Mouse (Mus musculus) intestine, embryonic 15.5 days (tissue): Measurements from ENCODE around the gene 2410004B18Rik. TPM values are rescaled to one million over a fixed set of nuclear protein-coding genes. Genes with fewer than 3 reads are reported as not detected.
"Not testable (repeated sequence)": the region's sequence is repeated elsewhere in the genome, so short reads cannot be mapped to it uniquely, and the experiment has no call there.

ENCODE experiments used
- ATAC-seq: fragments of 200-750 bp; cut with Nextera tagmentation; 2 replicates; pipeline ENCODE4 v1.8.0; 2017; ENCODE audit warnings: moderate TSS enrichment, moderate library complexity
- H3K27ac ChIP-seq: fragments of 300-500 bp; sonication (generic); 2 replicates; pipeline ENCODE4 v1.5.1; 2015; ENCODE audit warnings: mild to moderate bottlenecking, inconsistent platforms
- H3K27me3 ChIP-seq: fragments of 300-500 bp; sonication (generic); replicated peaks from 2 replicates; pipeline ENCODE4 v1.6.1; 2015; ENCODE audit warnings: inconsistent platforms
- H3K36me3 ChIP-seq: fragments of 300-500 bp; sonication (generic); 2 replicates; pipeline ENCODE4 v1.6.1; 2015; ENCODE audit warnings: inconsistent platforms
- H3K4me1 ChIP-seq: fragments of 300-500 bp; sonication (generic); replicated peaks from 2 replicates; pipeline ENCODE4 v1.6.1; 2015; ENCODE audit warnings: inconsistent platforms
- H3K4me2 ChIP-seq: fragments of 300-500 bp; sonication (generic); replicated peaks from 2 replicates; pipeline ENCODE4 v1.6.1; 2015; ENCODE audit warnings: mild to moderate bottlenecking, inconsistent platforms
- H3K4me3 ChIP-seq: fragments of 300-500 bp; sonication (generic); replicated peaks from 2 replicates; pipeline ENCODE4 v1.5.1; 2015; ENCODE audit warnings: inconsistent platforms
- H3K9ac ChIP-seq: fragments of 300-500 bp; sonication (generic); 2 replicates; pipeline ENCODE4 v1.6.1; 2015; ENCODE audit warnings: inconsistent platforms
- H3K9me3 ChIP-seq: fragments of 300-500 bp; sonication (generic); 2 replicates; pipeline ENCODE4 v1.6.1; 2016; ENCODE audit warnings: inconsistent platforms
- WGBS: fragments of 180-500 bp; shearing (Covaris S2); methylation state at CpG from one replicate; pipeline ENCODE4 v1.1.7; 2015; 5-methylcytosine and 5-hydroxymethylcytosine counted together
- polyA plus RNA-seq: library from polyadenylated mRNA; unstranded; fragments of >200 nt; fragmentation: Nextera tagmentation; extraction: Ambion mirVana; gene quantifications from 2 replicates; pipeline ENCODE4 v1.2.1, GENCODE M21; 2015

2410004B18Rik gene
- polyA plus RNA-seq, 1 experiment from 2014 or later: 55.7 TPM

DNA sequence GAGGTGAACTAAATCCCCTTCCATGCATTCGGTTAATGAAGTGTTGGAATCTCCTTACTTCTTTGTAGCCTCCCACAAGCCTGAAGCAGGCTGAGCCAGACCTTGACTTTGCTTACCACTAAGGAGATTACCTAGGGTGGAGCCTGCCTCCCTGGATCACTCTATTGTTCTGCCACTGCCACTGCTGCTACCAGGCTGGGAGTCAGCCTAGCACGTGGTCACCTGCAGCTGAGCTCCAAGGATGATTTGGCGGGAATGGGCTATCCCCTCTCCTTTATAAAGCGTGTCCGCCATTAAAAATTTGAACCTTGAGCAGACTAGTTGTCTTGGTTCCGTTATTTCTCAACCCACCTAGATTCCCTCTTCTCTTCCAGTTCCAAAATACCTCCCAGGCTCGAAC, 23.9 kb upstream of the 2410004B18Rik start:
- not testable (repeated sequence) for H3K4me1 ChIP-seq, H3K9me3 ChIP-seq, H3K27ac ChIP-seq, H3K36me3 ChIP-seq, H3K27me3 ChIP-seq, H3K4me2 ChIP-seq, H3K4me3 ChIP-seq, H3K9ac ChIP-seq, ATAC-seq
- 79% methylated on average over 7 of the region's 7 CpGs for WGBS

DNA sequence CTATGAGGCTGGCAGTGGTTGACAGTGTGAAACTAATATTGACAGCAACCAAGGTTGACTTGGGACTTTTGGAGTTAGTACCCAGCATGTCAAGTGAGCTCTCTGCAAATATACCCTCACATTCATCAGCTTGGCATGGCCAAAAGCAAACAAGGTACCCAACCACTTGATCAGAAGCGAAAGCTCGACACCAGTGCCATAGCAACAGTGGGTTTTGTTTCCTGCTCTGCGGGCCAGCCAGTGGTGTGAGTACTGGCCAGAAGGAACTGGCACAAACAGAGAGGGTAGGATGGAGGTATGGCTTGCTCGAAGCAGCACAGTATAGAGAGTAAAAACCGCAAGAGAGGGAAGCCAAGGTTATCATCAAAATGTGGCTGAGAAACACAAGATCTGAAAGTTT, 21.4 kb upstream of the 2410004B18Rik start:
- Histone ChIP-seq H3K27ac (no peak overlapping the region), H3K4me2 (no peak overlapping the region), H3K9ac (no peak overlapping the region), H3K9me3 (no peaks in the 10 kb centered on the region), H3K27me3 (no peaks in the 10 kb centered on the region), H3K36me3 (no peaks in the 10 kb centered on the region), H3K4me3 (no peak overlapping the region), H3K4me1 (no peaks in the 10 kb centered on the region)
- WGBS: 87% methylated on average over 5 of the region's 5 CpGs
- no peak for ATAC-seq

DNA sequence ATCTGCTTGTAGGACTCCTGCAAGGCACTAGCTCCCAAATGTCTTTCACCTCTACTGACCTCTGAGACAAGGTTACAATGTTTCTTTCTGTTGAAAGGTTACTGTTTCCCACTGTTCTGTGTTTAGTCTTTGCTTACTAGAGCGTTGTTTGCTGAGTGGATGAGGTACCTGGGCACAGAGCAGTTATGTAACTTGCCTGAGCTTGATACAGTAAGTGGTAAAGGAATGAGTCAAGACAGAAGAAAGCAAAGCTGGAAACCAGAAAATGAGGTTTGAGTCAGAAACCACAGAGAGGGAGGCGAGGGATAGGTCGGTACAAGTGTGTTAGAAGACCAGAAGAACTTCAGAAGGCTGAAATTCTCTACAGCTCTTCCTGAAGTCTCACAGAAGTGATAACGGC, 21.0 kb upstream of the 2410004B18Rik start:
- no peak for ATAC-seq
- Histone ChIP-seq H3K4me1 (no peaks in the 10 kb centered on the region), H3K4me3 (no peak overlapping the region), H3K9me3 (no peaks in the 10 kb centered on the region), H3K27ac (no peak overlapping the region), H3K27me3 (no peaks in the 10 kb centered on the region), H3K36me3 (no peaks in the 10 kb centered on the region), H3K4me2 (no peak overlapping the region), H3K9ac (no peak overlapping the region)
- 83% methylated on average over 4 of the region's 4 CpGs for WGBS

DNA sequence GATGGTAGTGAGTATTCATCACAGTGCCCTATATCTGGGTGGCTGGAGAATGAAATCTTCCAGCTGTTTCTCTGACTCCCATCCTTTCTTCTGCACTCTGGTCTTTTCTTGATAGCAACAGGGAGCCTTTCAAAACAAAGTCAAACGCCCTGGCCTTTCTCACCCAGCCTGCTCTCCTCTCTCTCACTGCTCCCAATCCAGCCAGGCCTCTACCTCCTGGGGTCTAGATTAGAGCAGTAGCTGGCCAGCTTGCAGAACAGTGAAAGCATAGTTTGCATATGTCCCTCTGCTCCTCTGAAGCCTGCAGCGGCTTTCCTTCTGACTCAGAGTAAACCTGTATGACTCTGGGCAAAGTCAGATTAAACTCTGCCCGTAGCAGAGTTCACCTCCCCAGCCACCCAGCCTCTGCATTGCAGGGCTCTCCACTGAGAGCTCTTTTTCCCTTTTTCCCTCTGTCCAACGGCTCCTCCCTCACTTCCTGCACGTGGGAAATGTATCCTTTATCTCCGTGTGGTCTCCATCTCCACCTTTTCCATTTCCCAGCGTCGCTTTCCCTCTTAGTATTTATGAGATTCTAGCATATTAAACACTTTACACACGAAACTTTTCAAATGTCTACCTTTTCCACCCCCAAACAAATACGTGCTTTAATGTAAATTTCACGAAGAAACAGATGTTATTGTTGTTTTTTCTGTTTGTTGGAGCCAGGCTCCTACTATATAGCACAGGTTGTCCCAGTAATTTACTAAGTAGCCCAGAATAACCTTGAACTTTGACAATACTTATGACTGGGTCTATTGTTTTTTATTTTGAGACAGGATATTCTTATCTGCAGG, 15.6 kb upstream of the 2410004B18Rik start, which contains the start of gene Bcl10:
Gene Bcl10, plus strand, starts transcription at position 786 of the 836 bp plus-strand sequence.
- Histone ChIP-seq H3K4me2 (peak within 1 kb of the TSS; percentile 66), H3K9me3 (no peaks in the 10 kb centered on the region), H3K27me3 (no peaks in the 10 kb centered on the region), H3K4me3 (peak within 1 kb of the TSS; percentile 33), H3K4me1 (peaks cover 13% of the 10 kb centered on the region), H3K9ac (no peak within 1 kb of the TSS; the same call in 1 of the 2 replicates), H3K36me3 (no peaks in the 10 kb centered on the region), H3K27ac (peak within 1 kb of the TSS; percentile 81)
- ATAC-seq: no peak
- WGBS: 34% methylated on average over 11 of the region's 11 CpGs

DNA sequence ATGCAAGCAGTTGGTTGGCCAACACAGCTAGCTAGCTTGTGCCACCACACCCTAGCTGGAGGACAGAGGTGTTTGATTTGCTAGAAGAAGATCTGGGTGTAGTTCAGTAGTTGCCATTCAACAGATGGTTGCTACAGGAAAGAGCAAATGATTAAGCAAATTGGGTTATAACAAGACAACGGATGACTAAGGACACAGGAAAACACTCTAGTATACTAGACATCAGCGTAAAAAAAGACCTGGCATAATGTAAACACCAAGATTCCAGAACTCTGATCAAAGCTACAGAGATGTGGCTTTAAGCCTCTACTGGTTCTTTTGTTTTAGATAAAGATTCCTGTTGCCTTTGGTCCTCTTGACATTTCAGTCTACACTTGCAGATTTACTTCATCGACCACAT, 14.8 kb upstream of the 2410004B18Rik start:
- H3K9me3 ChIP-seq: no peaks in the 10 kb centered on the region
- no peak overlapping the region for H3K4me3 ChIP-seq
- no peak overlapping the region for H3K9ac ChIP-seq
- H3K4me2 ChIP-seq: no peak overlapping the region
- H3K27me3 ChIP-seq: no peaks in the 10 kb centered on the region
- no peak for ATAC-seq
- WGBS: 41% methylated on average over 3 of the region's 3 CpGs
- H3K36me3 ChIP-seq: 0 out of 2 replicates have a peak, but pooled peaks cover 5% of the 10 kb centered on the region
- H3K4me1 ChIP-seq: peaks cover 13% of the 10 kb centered on the region
- H3K27ac ChIP-seq: no peak overlapping the region

DNA sequence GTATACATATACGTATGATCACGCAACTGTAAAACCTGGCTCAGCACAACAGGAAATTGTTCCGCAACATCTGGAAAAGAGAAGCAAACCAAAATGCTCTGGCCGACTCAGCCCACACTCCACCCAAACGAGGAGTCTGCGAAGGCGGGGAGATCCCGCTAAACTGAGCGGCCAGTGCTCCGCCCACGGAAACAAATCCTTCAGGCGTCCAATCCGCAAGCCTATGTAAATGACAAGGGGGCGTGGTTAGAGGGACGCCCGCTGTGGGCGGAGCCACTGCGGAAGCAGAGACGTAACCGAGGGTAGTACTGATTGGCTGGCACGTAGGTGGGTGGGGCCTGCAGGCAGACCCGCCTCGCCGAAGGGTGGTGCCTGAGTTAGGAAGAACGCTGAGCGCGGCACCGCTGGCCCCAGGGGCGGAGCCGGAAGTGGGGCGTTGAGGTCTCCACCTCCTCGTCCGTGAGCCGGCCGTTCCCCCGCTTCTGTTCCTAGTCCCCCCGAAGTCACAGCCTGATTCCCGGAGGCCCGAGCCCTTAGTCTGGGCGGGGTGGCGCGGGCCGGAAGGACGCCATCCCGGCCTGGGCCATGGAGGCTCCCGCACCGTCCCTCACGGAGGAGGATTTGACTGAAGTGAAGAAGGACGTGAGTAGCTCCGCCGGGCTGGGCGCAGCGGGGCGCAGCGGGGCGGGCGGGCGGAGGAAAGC, 13.8 kb upstream of the 2410004B18Rik start:
- Histone ChIP-seq H3K9me3 (no peaks in the 10 kb centered on the region), H3K4me1 (peaks cover 13% of the 10 kb centered on the region), H3K4me2 (peak overlapping the region; percentile 66), H3K4me3 (peak overlapping the region; percentile 93), H3K27me3 (no peaks in the 10 kb centered on the region), H3K36me3 (0 out of 2 replicates have a peak, but pooled peaks cover 5% of the 10 kb centered on the region), H3K27ac (peak overlapping the region; percentile 92), H3K9ac (peak overlapping the region; percentile 89)
- WGBS: under 1% methylated on average over 58 of the region's 58 CpGs
- ATAC-seq: peak; percentile 100

DNA sequence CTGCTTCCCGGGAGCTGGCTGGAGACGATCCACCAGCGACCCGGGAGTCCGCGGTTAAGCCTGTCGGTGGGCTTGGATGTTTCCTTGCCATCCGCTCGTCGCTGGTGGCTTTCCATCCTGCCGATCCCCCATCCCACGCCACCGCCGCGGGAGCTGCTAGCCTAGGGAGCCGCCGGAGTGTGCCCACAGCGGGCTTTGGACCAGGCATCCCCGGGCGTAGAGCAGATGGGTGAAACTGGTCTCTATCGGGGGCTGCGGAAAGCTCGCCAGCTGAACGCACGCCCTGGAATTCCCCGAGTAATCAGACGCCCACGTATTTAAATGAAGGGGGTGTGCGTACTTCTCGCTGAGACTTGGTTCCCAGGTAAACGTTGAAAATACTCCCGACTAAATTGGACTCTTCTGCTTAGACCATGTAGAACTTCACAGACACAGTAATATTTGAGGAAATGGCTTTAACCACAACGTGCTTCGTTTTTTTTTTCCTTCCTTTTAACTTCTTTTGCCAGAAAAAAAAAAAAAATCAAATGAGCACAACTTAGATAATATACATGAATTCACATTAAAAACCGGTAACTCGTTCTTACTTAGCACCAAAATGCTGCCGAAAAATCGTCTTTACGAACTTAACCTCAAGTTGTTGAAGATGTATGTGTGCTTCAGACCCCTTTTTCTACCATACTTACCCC, 13.0 kb upstream of the 2410004B18Rik start:
- 0 out of 2 replicates have a peak, but pooled peaks cover 5% of the 10 kb centered on the region for H3K36me3 ChIP-seq
- peak overlapping the region; percentile 92 for H3K27ac ChIP-seq
- peaks cover 13% of the 10 kb centered on the region for H3K4me1 ChIP-seq
- H3K9me3 ChIP-seq: no peaks in the 10 kb centered on the region
- H3K27me3 ChIP-seq: no peaks in the 10 kb centered on the region
- WGBS: 2% methylated on average over 39 of the region's 39 CpGs
- ATAC-seq: peak; percentile 27
- peak overlapping the region; percentile 89 for H3K9ac ChIP-seq
- peak overlapping the region; percentile 64 for H3K4me2 ChIP-seq
- peak overlapping the region; percentile 93 for H3K4me3 ChIP-seq

DNA sequence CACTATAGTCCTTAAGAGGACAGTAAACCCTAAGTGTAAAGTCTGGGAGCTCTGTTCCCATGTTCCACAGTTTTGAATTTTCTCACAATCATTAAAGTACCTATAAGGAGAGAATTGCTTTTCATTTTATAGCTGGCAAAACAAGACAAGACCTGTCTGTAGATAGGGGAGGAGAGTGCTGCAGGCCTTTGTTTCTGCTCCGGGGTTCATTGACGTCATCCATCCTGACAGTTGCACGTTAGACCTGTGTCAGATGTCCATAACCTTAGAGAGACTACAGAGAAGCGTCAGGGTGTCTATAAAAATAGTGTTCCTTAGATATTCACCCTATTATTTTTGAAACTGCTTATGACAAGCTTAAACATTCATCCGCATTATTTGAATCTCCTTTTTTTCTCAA, 12.3 kb upstream of the 2410004B18Rik start:
- Histone ChIP-seq H3K4me1 (peaks cover 13% of the 10 kb centered on the region), H3K9ac (peak overlapping the region; percentile 89), H3K9me3 (no peaks in the 10 kb centered on the region), H3K27me3 (no peaks in the 10 kb centered on the region), H3K36me3 (0 out of 2 replicates have a peak, but pooled peaks cover 5% of the 10 kb centered on the region), H3K4me3 (peak overlapping the region; percentile 93), H3K4me2 (peak overlapping the region; percentile 64), H3K27ac (0 out of 2 replicates have a peak overlapping the region, but pooled peaks have one; percentile 13)
- WGBS: 57% methylated on average over 5 of the region's 5 CpGs
- ATAC-seq: no peak

DNA sequence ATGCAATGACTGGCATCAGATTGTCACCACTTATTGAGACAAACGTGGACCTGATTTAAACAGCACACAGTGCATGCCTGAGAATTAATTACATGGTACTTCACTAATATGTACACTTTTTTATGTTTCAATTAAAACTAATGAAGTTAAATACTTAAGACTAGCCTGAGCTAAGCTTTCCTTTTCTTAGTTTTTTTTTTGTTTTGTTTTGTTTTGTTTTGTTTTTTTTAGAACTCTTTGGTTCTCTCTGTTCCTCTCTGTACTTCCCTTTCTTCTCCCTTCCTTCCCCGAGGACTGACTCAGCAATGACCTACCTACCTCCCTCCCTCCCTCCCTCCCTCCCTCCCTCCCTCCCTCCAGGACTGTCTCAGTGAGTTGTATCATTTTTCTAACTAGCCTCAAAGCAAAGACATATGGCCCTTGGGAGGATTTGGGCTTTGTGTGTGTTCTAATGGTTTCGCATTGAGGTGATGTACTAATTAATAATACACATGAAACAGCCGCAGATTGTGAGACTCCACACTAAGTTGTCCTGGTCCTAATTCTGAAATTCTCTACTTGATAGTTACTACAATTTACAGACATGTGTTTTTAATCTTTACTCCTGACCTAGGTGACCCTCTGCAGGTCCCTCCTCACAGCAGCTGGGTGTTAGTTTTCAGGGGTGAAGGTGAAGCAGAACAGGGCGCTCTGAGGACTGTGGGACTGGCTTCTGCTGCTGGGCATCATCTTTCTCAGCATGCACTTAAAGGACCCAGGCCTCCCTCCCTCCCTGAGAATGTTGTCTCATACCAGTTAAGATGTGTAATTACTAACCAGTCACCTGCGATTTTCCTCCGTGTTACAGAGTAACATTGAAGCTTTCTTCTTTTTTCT, 8.1 kb upstream of the 2410004B18Rik start:
- no peak overlapping the region for H3K9ac ChIP-seq
- H3K4me1 ChIP-seq: peaks cover 5% of the 10 kb centered on the region
- WGBS: 69% methylated on average over 7 of the region's 7 CpGs
- H3K9me3 ChIP-seq: no peaks in the 10 kb centered on the region
- H3K36me3 ChIP-seq: peaks cover 15% of the 10 kb centered on the region; the same call in 1 of the 2 replicates
- no peaks in the 10 kb centered on the region for H3K27me3 ChIP-seq
- no peak for ATAC-seq
- no peak overlapping the region for H3K27ac ChIP-seq
- H3K4me2 ChIP-seq: no peak overlapping the region
- H3K4me3 ChIP-seq: no peak overlapping the region

DNA sequence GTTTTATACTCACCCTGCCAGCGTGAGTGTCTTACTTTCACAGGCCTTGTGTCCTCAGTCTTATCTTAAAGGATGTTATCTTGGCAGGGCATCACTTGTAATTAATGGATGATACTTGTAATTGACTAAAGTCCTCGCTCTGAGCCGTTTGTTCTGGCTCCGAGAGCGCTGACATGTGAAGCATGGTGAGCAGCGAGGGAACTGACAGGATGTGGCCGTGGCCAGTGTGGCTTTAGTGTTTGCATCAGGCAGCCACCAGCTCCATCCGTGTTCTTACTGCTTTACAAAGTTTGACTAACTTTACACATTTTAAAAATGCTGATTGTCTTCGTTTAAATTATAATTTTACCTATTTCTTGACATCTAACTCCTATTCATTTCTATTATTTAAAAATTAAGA, 4.0 kb upstream of the 2410004B18Rik start:
- H3K27ac ChIP-seq: no peak overlapping the region
- H3K4me3 ChIP-seq: no peak overlapping the region
- WGBS: 62% methylated on average over 9 of the region's 9 CpGs
- H3K36me3 ChIP-seq: peaks cover 9% of the 10 kb centered on the region; the same call in 1 of the 2 replicates
- H3K4me2 ChIP-seq: no peak overlapping the region
- no peaks in the 10 kb centered on the region for H3K27me3 ChIP-seq
- H3K4me1 ChIP-seq: peaks cover 10% of the 10 kb centered on the region
- H3K9me3 ChIP-seq: no peaks in the 10 kb centered on the region
- no peak overlapping the region for H3K9ac ChIP-seq
- ATAC-seq: no peak
